Mouse (Mus musculus): Measurements from ENCODE around the gene Dclk2. TPM values are rescaled to one million over a fixed set of nuclear protein-coding genes. Genes with fewer than 3 reads are reported as not detected.

Gene Dclk2
- polyA plus RNA-seq, 1 experiment from 2014 or later = 5.7 TPM

- DNase-seq = no peak
- Histone ChIP-seq H3K27ac (ENCODE audit: low read depth) (no peak overlapping the region), H3K9me3 (ENCODE audit: low read length) (0 out of 2 replicates have a peak, but pooled peaks cover 3% of the 10 kb centered on the region), H3K4me3 (ENCODE audit: low read depth, low read length) (no peak overlapping the region), H3K36me3 (replicated peaks; ENCODE audit: insufficient read depth, low read length) (no peaks in the 10 kb centered on the region), H3K9ac (replicated peaks) (no peak overlapping the region), H3K27me3 (ENCODE audit: insufficient read depth, low read length) (no peaks in the 10 kb centered on the region), H3K4me2 (ENCODE audit: low read depth, low read length) (no peak overlapping the region), H3K4me1 (ENCODE audit: insufficient read depth) (no peaks in the 10 kb centered on the region)
- TF ChIP-seq EP300 (IDR thresholded peaks at IDR 0.05; ENCODE audit: low read depth) = no peak
- TF ChIP-seq CTCF (IDR thresholded peaks at IDR 0.05; ENCODE audit: low read depth) = no peak
- ATAC-seq = no peak
- WGBS (ENCODE audit: insufficient replicate concordance) = 88% methylated on average over 1 of the region's 1 CpGs
These were observed 75.1 kb downstream of the Dclk2 start for GRCm38 (mm10) chr3:86845578-86845977.

DNA sequence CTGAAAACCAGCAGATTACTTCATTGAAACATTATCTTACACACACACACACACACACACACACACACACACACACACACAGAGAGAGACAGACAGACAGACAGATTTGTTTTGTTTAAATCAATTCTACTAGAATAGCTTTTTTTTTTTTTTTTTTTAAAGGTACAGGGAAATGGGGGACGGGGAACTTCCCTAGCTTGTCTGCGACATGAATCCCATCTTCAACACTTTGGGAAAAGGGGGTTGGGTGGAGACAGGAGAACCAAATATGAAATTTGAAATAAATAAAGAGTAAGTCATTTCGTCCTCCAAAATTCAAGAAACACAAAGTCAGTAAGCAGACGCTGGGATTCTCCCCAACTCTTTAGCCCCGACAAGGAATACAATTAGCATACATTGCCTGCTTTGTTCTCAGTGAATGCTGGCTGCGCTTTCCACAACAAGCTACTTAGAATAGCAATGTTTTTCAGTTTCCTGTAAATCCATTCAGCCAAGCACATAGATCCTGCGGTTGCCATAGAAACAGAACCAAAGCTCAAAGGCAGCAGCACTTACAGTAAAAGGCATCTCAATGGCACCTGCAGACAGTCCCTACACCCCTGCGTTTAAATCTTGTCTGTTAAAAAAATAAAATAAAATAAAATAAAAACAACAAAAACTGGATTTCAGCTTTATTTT lies 75.7 kb downstream of the Dclk2 start:
- Histone ChIP-seq H3K4me2 (ENCODE audit: low read depth, low read length) (no peak overlapping the region), H3K27me3 (ENCODE audit: insufficient read depth, low read length) (no peaks in the 10 kb centered on the region), H3K4me1 (ENCODE audit: insufficient read depth) (no peaks in the 10 kb centered on the region), H3K9me3 (ENCODE audit: low read length) (0 out of 2 replicates have a peak, but pooled peaks cover 3% of the 10 kb centered on the region), H3K9ac (replicated peaks) (no peak overlapping the region), H3K4me3 (ENCODE audit: low read depth, low read length) (no peak overlapping the region), H3K36me3 (replicated peaks; ENCODE audit: insufficient read depth, low read length) (no peaks in the 10 kb centered on the region), H3K27ac (ENCODE audit: low read depth) (no peak overlapping the region)
- TF ChIP-seq CTCF (IDR thresholded peaks at IDR 0.05; ENCODE audit: low read depth) = no peak
- TF ChIP-seq EP300 (IDR thresholded peaks at IDR 0.05; ENCODE audit: low read depth) = no peak
- ATAC-seq (no peak), DNase-seq (no peak)
- 35% methylated on average over 8 of the region's 8 CpGs for WGBS (ENCODE audit: insufficient replicate concordance)

GRCm38 (mm10) chr3:86842461-86842860 lies 78.2 kb downstream of the Dclk2 start:
- no peak for ATAC-seq
- 82% methylated on average over 2 of the region's 2 CpGs for WGBS (ENCODE audit: insufficient replicate concordance)
- Histone ChIP-seq H3K9ac (replicated peaks) (no peak overlapping the region), H3K4me1 (ENCODE audit: insufficient read depth) (no peaks in the 10 kb centered on the region), H3K4me3 (ENCODE audit: low read depth, low read length) (no peak overlapping the region), H3K36me3 (replicated peaks; ENCODE audit: insufficient read depth, low read length) (no peaks in the 10 kb centered on the region), H3K27me3 (ENCODE audit: insufficient read depth, low read length) (no peaks in the 10 kb centered on the region), H3K4me2 (ENCODE audit: low read depth, low read length) (no peak overlapping the region), H3K27ac (ENCODE audit: low read depth) (no peak overlapping the region), H3K9me3 (ENCODE audit: low read length) (0 out of 2 replicates have a peak, but pooled peaks cover 3% of the 10 kb centered on the region)
- no peak for TF ChIP-seq CTCF (IDR thresholded peaks at IDR 0.05; ENCODE audit: low read depth)
- no peak for TF ChIP-seq EP300 (IDR thresholded peaks at IDR 0.05; ENCODE audit: low read depth)
- no peak for DNase-seq

DNA sequence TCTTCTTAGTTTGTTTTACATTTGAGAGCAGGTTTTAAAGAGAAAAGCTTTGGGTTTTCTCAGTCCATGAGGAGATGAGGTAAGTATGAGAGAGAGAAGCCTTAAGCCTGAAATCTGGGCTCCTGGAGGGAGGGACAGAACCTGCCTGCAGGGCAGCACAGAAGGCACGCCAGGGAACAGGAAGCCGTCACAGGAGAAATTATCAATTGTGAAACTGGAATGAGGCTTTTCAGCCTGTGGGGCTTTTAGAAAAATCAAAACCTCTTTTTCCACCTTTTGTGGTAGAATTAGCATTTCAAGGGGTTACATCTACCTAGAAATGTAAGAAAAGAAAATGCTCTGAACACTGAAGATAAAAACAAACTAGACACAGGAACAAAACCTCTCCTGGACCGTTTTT lies 81.0 kb downstream of the Dclk2 start:
- Histone ChIP-seq H3K4me2 (ENCODE audit: low read depth, low read length) (no peak overlapping the region), H3K27me3 (ENCODE audit: insufficient read depth, low read length) (no peaks in the 10 kb centered on the region), H3K36me3 (replicated peaks; ENCODE audit: insufficient read depth, low read length) (no peaks in the 10 kb centered on the region), H3K4me3 (ENCODE audit: low read depth, low read length) (no peak overlapping the region), H3K27ac (ENCODE audit: low read depth) (no peak overlapping the region), H3K4me1 (ENCODE audit: insufficient read depth) (no peaks in the 10 kb centered on the region), H3K9ac (replicated peaks) (no peak overlapping the region), H3K9me3 (ENCODE audit: low read length) (0 out of 2 replicates have a peak, but pooled peaks cover 3% of the 10 kb centered on the region)
- ATAC-seq (no peak), DNase-seq (no peak)
- 62% methylated on average over 3 of the region's 3 CpGs for WGBS (ENCODE audit: insufficient replicate concordance)
- no peak for TF ChIP-seq CTCF (IDR thresholded peaks at IDR 0.05; ENCODE audit: low read depth)
- no peak for TF ChIP-seq EP300 (IDR thresholded peaks at IDR 0.05; ENCODE audit: low read depth)

- H3K36me3 ChIP-seq (replicated peaks; ENCODE audit: insufficient read depth, low read length) = no peaks in the 10 kb centered on the region
- no peak overlapping the region for H3K4me2 ChIP-seq (ENCODE audit: low read depth, low read length)
- H3K27ac ChIP-seq (ENCODE audit: low read depth) = no peak overlapping the region
- WGBS (ENCODE audit: insufficient replicate concordance) = 42% methylated on average over 5 of the region's 5 CpGs
- 0 out of 2 replicates have a peak, but pooled peaks cover 3% of the 10 kb centered on the region for H3K9me3 ChIP-seq (ENCODE audit: low read length)
- TF ChIP-seq CTCF (IDR thresholded peaks at IDR 0.05; ENCODE audit: low read depth) = no peak
- TF ChIP-seq EP300 (IDR thresholded peaks at IDR 0.05; ENCODE audit: low read depth) = no peak
- ATAC-seq (no peak), DNase-seq (no peak)
- no peaks in the 10 kb centered on the region for H3K27me3 ChIP-seq (ENCODE audit: insufficient read depth, low read length)
- H3K9ac ChIP-seq (replicated peaks) = no peak overlapping the region
- no peaks in the 10 kb centered on the region for H3K4me1 ChIP-seq (ENCODE audit: insufficient read depth)
- H3K4me3 ChIP-seq (ENCODE audit: low read depth, low read length) = no peak overlapping the region
These were observed 83.3 kb downstream of the Dclk2 start for GRCm38 (mm10) chr3:86837386-86837785.

GRCm38 (mm10) chr3:86835180-86835579 lies 85.5 kb downstream of the Dclk2 start:
- H3K36me3 ChIP-seq (replicated peaks; ENCODE audit: insufficient read depth, low read length) = no peaks in the 10 kb centered on the region
- no peaks in the 10 kb centered on the region for H3K9me3 ChIP-seq (ENCODE audit: low read length)
- no peaks in the 10 kb centered on the region for H3K27me3 ChIP-seq (ENCODE audit: insufficient read depth, low read length)
- 93% methylated on average over 4 of the region's 4 CpGs for WGBS (ENCODE audit: insufficient replicate concordance)
- H3K27ac ChIP-seq (ENCODE audit: low read depth) = no peak overlapping the region
- ATAC-seq = no peak
- H3K9ac ChIP-seq (replicated peaks) = no peak overlapping the region
- H3K4me1 ChIP-seq (ENCODE audit: insufficient read depth) = no peaks in the 10 kb centered on the region
- H3K4me3 ChIP-seq (ENCODE audit: low read depth, low read length) = no peak overlapping the region
- DNase-seq = no peak
- TF ChIP-seq CTCF (IDR thresholded peaks at IDR 0.05; ENCODE audit: low read depth) = peak; percentile 38
- no peak for TF ChIP-seq EP300 (IDR thresholded peaks at IDR 0.05; ENCODE audit: low read depth)
- H3K4me2 ChIP-seq (ENCODE audit: low read depth, low read length) = no peak overlapping the region
